Mouse (Mus musculus) lung, postnatal 25 days (tissue): ENCODE results near the gene Card10.
"Not testable (repeated sequence)": the region's sequence is repeated elsewhere in the genome, so short reads cannot be mapped to it uniquely, and the experiment has no call there.

Experiments
- DNase-seq: peaks from one replicate; pipeline ENCODE4 v3.0.0; 2022; ENCODE audit warnings: low spot score

Gene Card10

DNA sequence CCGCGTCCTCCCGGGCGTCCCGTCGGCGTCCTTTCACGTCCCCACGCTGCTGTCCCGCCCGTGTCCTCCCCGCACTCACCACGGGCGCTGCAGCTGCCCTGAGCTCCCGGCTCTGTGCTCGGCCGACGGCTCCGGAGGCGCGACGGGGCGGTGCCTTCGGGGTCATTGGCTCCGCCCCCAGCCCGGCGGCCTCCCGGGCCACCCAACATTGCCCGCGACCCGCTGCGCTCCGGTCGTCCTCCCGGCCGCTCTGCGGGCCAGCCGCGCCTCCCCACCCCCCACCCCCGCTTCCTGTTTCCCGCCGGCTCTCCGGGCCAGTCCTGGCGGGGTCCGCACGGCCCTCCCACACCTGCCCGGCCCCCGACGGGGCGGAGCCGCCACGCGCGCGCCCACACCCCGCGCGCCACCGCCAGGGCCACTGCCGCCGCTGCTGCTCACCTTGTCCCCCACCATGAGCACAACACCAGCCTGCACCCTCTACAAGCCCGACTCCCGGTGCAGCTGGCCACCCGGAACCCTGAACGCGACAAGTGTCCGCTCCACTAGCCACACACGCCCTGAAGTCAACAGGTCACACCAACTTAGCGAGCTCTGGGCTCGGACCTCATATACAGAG, at the start of gene Card10:
TSS of gene Card10 (minus strand) at position 267 of the 616 bp plus-strand sequence.
- peak; percentile 58 for DNase-seq

- DNase-seq, result peak; percentile 93
Observed at GRCm38 (mm10) chr15:78851505-78852153, 48.8 kb upstream of the Card10 start.

- no peak for DNase-seq
Observed at GRCm38 (mm10) chr15:78850944-78851343, 48.1 kb upstream of the Card10 start.

DNA sequence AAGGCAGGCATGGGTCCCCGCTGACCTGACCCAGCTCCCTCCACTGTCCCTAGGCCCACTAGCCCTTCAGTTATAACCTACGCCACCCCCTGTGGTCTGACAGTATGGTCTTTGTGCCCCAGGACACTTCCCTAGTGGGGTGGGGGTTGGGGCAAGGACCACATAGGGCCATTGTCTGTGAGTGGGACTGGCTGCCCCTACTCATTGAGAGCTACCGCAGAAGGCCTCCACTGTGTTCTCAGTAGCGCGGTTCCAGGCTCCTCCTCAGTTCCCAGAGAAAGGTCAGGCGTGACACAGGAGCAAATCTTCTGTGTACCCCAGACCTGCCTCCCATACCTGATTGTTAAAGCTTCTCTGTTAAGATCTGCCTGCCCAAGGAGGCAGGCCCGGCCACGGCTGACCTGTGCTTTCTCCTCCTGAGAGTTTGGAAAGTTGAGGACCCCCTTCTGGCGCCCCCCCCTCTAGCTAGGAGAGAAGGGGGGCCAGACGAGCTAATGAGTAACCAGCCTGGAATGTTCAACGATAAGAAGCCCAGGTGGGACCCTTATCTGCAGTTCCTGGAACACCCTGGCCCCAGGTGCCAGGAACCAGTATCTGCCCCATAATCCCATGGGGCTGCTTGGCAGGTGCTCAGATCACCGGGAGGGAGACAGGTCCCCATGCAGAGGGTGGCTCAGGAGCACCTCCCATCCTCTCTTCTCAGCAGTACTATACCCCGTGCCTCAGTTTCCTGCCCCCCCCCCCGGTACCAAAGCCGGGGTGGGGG, 47.4 kb upstream of the Card10 start:
- no peak for DNase-seq

GRCm38 (mm10) chr15:78849485-78849884, 46.6 kb upstream of the Card10 start:
- no peak for DNase-seq

DNA sequence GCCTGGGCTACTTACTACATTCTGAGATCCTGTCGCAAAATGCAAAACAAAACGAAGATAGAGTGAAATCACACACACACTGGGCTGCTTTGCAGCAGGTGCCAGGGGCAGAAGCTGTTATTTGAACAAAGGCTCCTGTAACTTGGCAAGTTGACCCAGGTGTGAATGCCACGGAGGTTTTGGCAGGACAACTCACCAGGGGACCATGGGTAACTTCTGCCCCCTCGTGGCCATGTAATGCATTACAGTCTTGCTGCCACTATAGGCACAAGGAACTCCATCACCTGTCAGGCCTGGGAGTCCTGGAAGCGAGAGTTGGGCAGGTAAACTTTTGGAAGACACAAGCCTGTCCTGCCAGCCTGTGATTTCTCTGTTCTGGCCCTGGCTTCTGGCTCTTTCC, 45.6 kb upstream of the Card10 start:
- peak; percentile 91 for DNase-seq

DNA sequence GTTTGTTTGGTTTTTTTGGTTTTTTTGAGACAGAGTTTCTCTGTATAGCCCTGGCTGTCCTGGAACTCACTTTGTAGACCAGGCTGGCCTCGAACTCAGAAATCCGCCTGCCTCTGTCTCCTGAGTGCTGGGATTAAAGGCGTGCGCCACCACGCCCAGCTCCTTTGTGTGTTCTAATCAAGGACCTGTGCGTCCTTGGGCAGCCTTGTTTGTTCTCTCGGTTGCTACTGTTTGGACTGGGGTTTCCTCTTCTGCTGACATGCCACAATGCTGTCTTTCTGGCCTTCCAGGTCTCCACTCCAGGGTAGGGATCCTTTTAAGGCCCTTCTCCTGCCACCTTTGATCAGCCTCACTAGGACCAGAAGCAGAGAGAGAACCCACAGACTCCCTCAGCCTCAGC, 44.0 kb upstream of the Card10 start:
- not testable (repeated sequence) for DNase-seq

DNA sequence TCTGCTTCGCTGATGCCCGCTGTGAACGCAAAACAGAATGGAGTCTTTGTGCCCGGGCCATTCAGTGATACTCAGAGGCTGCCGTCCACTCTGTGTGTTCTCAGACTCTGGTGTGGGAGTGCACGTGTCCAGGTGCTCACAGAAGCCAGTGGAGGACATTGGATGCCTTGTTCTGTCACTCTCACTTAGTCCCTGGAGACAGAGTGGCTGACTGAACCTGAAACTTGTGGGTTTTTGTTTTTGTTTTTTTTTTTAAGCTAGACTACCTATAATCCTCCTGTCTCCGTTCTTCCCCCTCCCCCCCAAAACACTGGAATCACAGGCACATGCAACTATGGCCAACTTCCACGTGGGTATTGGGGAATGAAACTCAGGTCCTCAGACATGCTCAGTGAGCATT, 43.5 kb upstream of the Card10 start:
- no peak for DNase-seq

- DNase-seq, result peak; percentile 56
Observed at GRCm38 (mm10) chr15:78845867-78846266, 43.0 kb upstream of the Card10 start.

DNA sequence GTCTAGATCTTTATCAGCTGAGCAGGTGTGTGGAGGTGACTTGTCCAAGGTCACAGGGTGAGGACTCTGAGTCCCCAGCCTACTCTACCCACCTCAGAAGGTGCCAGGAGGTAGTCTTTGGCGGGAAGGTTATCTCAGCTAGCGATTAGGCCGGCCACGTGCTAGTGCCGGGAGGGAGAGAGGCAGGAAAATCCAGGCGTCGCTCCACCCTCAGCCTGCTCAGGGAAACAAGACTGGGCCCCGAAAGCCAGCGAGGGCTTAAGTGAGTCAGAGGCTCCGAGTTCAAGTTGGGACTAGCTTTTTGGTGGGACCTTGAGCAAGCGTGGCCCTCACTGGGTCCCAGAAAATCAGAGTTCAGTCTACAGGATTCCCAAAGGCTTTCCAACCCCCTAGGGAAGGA, 42.5 kb upstream of the Card10 start:
- no peak for DNase-seq

DNA sequence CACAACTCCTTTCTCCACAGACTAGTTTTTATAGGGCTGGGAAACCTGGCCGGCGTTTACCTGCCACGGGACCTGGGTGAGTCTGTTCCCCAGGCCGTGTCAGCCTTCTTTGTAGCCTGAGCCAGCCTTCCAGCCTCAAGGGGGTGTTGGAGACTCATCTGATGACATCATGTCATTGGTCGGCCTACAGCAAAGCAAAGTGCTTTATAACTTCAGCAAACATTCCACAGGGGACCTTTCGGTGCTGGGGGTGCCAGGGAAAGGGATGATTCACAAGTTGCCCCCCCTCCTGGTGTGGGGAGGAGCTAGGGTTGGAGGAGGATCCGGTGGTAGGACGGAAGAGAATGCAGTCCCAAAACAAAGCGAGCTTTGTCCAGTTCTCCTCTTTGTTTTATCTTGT, 41.9 kb upstream of the Card10 start:
- peak; percentile 81 for DNase-seq

DNA sequence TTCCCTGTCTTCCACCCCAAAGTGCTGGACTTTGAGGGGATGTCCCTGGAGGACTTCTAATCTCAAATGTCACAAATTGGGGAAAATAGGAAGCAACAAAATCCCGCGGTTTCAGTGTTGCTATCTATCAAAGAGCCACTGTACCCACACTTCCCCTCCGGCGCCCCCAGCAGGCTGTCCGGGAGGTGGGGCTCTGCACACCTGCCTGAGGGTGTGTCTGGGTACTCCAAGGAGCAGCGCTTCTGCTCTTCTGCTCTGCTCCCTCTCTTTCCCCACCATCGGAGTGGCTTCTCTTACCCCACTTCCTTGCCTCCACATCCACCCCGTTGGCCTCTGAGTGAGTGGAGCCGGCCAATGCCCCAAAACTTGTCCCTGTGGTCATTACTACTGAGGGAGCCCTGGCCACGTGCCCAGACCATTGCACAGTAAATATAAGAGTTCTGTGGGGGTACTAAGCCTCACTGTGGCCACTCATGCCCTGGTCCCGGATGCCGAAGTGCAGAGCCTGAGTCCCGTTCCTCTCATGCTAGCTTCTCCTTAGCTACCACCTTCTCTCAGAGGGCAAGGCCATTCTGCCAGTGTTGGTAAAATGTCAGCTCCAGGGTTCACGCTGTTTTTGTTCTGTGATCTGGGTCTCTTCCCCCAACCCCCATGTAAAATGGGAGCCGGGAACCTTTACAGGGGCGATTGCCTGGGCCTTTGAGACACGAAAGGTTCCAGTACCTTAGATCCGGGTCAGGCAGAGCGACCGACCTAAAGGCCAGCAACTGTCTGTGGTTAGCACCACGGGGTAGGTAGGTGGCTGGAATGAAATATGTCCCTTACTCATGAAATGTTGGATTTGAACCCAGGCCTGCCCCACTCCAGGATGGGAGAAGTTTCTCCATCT, 41.0 kb upstream of the Card10 start:
- DNase-seq, result no peak

- peak; percentile 87 for DNase-seq
Observed at GRCm38 (mm10) chr15:78842371-78843163, 39.7 kb upstream of the Card10 start, which contains the start of gene Cdc42ep1. Gene Cdc42ep1 (plus strand): TSS chr15:78842624.

DNA sequence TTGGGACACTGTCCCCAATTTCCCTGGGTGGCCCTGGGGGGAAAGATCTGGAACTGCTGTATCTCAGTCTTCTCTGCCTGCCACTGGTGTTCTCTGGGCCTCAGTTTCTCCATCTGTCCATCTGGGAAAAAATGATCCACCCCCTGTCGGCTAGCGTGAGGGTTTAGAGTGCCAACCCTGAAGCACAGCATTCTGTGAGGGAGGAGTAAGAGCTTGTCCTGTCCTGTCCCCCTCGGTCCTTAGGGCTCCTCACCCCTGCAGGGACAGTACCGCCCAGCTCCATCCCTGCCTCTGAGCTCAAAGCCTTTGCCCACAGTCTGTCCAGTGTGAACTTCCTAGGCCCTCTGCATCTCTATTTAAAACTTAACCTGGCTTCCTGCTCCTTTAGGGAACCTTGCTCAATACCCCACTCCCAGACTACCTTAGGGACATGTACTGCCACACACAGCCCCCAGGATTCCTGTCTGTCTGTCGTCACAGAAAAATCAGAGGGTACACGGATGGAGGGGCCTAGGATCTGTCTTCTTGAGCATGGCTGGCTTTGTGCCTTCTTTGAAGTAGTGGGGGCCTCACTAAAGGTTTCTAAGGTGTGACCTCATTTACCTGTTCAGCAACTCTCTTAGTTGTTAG, 38.4 kb upstream of the Card10 start:
- DNase-seq, result no peak

DNA sequence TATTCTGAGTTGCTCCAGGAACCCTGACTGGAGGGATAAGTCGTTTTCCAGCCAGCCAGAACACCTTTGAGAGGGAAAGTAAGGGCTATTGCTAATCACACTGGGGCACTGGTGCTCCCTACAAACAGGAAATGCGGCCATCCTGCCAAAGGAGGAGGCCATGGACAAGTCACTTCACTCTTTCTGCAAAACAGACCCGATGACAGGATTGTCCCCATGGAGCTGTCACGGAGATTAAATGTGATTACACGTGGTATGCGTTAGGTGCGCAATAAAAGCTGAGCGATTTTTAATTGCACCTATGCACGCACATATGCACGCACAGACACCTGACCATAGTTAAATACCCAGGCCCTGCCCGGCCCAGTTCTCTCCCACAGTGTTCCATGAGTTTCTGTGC, 37.9 kb upstream of the Card10 start:
- DNase-seq, result no peak

DNA sequence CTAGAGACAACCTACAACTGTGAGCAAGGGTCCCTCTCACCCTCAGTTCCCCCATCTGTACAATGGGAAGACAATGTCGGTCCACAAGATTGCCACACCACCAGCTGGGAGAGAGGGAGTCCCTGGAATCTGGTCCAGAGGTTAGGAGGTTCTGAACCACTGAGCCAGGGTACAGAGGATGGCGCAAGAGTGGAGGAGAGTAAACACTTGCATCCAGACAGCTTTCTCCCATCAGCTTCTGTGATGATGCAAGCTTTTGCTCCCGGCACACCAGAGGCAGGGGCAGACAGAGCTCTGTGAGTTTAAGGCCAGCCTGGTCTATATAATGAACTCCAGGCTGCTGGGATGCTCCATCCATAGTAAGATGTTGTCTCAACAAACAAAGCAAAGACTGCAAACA, 37.4 kb upstream of the Card10 start:
- DNase-seq, result peak; percentile 75

DNA sequence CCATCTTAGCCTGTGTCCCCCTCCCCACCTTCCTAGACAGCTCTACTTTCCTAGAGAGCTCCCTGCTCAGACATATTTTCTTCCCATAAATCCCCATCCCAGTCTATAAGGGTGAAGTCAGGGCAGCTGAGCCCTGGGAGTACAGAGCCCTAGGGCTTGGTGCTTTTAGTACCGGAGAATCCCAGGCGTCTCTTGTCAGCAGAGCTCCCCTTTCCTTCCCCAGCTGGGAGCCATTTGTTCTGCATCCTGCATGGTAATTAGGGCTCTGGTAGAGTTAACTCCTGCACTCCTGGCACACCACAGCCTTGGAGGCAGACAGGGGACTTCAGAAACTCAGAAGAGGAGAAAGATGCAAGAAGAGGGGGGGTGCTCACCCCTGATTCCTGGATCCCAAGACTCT, 36.9 kb upstream of the Card10 start:
- DNase-seq, result no peak

- peak; percentile 84 for DNase-seq
Observed at GRCm38 (mm10) chr15:78836086-78836621, 33.3 kb upstream of the Card10 start.

- DNase-seq, result peak; percentile 77
Observed at GRCm38 (mm10) chr15:78835200-78836085, 32.6 kb upstream of the Card10 start.
